Mouse (Mus musculus): Measurements from ENCODE around the gene Ccdc88b. TPM values are rescaled to one million over a fixed set of nuclear protein-coding genes. Genes with fewer than 3 reads are reported as not detected.
A peak's percentile ranks its signal among the peaks of the same experiment; 100 is the strongest.

Ccdc88b gene
- polyA plus RNA-seq, 1 experiment from 2014 or later, result 1.4 TPM

DNA sequence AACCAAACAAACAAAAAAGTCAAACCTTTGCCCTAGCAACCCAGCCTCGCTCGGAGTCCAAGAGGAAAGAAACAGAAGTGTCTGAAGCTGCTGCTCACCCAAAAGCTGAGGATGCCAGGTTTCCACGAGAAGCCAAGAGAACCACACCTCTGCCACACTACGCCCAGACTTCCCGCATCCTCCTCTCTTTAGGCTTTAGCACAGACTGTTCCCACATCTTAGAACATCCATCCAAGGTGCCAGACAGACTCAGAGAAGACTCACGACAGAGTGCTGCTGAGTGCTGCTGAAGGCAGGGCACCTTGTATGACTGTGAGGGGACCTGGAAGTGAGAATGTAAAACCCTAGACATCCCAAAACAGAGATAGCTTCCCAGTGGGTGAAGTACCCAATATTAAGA, 17.8 kb upstream of the Ccdc88b start:
- no peak for TF ChIP-seq CTCF (IDR thresholded peaks at IDR 0.05; ENCODE audit: low read depth)
- no peak for ATAC-seq
- Histone ChIP-seq H3K36me3 (ENCODE audit: control insufficient read depth, insufficient read depth) (no peaks in the 10 kb centered on the region), H3K4me2 (replicated peaks; ENCODE audit: low read depth) (no peak overlapping the region), H3K4me1 (replicated peaks; ENCODE audit: control insufficient read depth, insufficient read depth, low read length) (no peaks in the 10 kb centered on the region), H3K27me3 (replicated peaks; ENCODE audit: control insufficient read depth, insufficient read depth, low read length) (no peaks in the 10 kb centered on the region), H3K27ac (ENCODE audit: low read depth, low read length) (no peak overlapping the region), H3K9ac (ENCODE audit: low read depth, low read length) (no peak overlapping the region), H3K9me3 (ENCODE audit: control insufficient read depth) (no peaks in the 10 kb centered on the region), H3K4me3 (ENCODE audit: low read depth, low read length) (no peak overlapping the region)
- 83% methylated on average over 6 of the region's 6 CpGs for WGBS

- peak; percentile 16; the same call in 1 of the 2 replicates for TF ChIP-seq CTCF (IDR thresholded peaks at IDR 0.05; ENCODE audit: low read depth)
- Histone ChIP-seq H3K4me3 (ENCODE audit: low read depth, low read length) (no peak overlapping the region), H3K27ac (ENCODE audit: low read depth, low read length) (no peak overlapping the region), H3K36me3 (ENCODE audit: control insufficient read depth, insufficient read depth) (no peaks in the 10 kb centered on the region), H3K27me3 (replicated peaks; ENCODE audit: control insufficient read depth, insufficient read depth, low read length) (no peaks in the 10 kb centered on the region), H3K9ac (ENCODE audit: low read depth, low read length) (no peak overlapping the region), H3K9me3 (ENCODE audit: control insufficient read depth) (no peaks in the 10 kb centered on the region), H3K4me1 (replicated peaks; ENCODE audit: control insufficient read depth, insufficient read depth, low read length) (no peaks in the 10 kb centered on the region), H3K4me2 (replicated peaks; ENCODE audit: low read depth) (no peak overlapping the region)
- 33% methylated on average over 1 of the region's 1 CpGs for WGBS
- peak; percentile 84 for ATAC-seq
Measured at GRCm38 (mm10) chr19:6874257-6874656, 16.2 kb upstream of the Ccdc88b start.

GRCm38 (mm10) chr19:6872701-6873100, 14.7 kb upstream of the Ccdc88b start:
- Histone ChIP-seq H3K4me3 (ENCODE audit: low read depth, low read length) (no peak overlapping the region), H3K36me3 (ENCODE audit: control insufficient read depth, insufficient read depth) (no peaks in the 10 kb centered on the region), H3K9me3 (ENCODE audit: control insufficient read depth) (no peaks in the 10 kb centered on the region), H3K27ac (ENCODE audit: low read depth, low read length) (no peak overlapping the region), H3K9ac (ENCODE audit: low read depth, low read length) (no peak overlapping the region), H3K4me1 (replicated peaks; ENCODE audit: control insufficient read depth, insufficient read depth, low read length) (no peaks in the 10 kb centered on the region), H3K27me3 (replicated peaks; ENCODE audit: control insufficient read depth, insufficient read depth, low read length) (no peaks in the 10 kb centered on the region), H3K4me2 (replicated peaks; ENCODE audit: low read depth) (no peak overlapping the region)
- TF ChIP-seq CTCF (IDR thresholded peaks at IDR 0.05; ENCODE audit: low read depth), result no peak
- 81% methylated on average over 3 of the region's 3 CpGs for WGBS
- no peak for ATAC-seq

- H3K27ac ChIP-seq (ENCODE audit: low read depth, low read length), result no peak overlapping the region
Measured at GRCm38 (mm10) chr19:6871574-6872271, 13.7 kb upstream of the Ccdc88b start.

GRCm38 (mm10) chr19:6869355-6869754, 11.3 kb upstream of the Ccdc88b start:
- peak overlapping the region; percentile 12; the same call in 1 of the 2 replicates for H3K4me3 ChIP-seq (ENCODE audit: low read depth, low read length)
- no peak for TF ChIP-seq CTCF (IDR thresholded peaks at IDR 0.05; ENCODE audit: low read depth)
- no peaks in the 10 kb centered on the region for H3K4me1 ChIP-seq (replicated peaks; ENCODE audit: control insufficient read depth, insufficient read depth, low read length)
- WGBS, result 0% methylated on average over 5 of the region's 5 CpGs
- H3K9me3 ChIP-seq (ENCODE audit: control insufficient read depth), result no peaks in the 10 kb centered on the region
- ATAC-seq, result peak; percentile 42
- no peaks in the 10 kb centered on the region for H3K36me3 ChIP-seq (ENCODE audit: control insufficient read depth, insufficient read depth)
- H3K9ac ChIP-seq (ENCODE audit: low read depth, low read length), result no peak overlapping the region
- H3K27me3 ChIP-seq (replicated peaks; ENCODE audit: control insufficient read depth, insufficient read depth, low read length), result no peaks in the 10 kb centered on the region
- H3K4me2 ChIP-seq (replicated peaks; ENCODE audit: low read depth), result peak overlapping the region; percentile 60
- peak overlapping the region; percentile 78 for H3K27ac ChIP-seq (ENCODE audit: low read depth, low read length)

More at GRCm38 (mm10) chr19:6871574-6872271, 13.7 kb upstream of the Ccdc88b start:
- H3K4me2 ChIP-seq (replicated peaks; ENCODE audit: low read depth), result no peak overlapping the region
- no peaks in the 10 kb centered on the region for H3K27me3 ChIP-seq (replicated peaks; ENCODE audit: control insufficient read depth, insufficient read depth, low read length)
- H3K9ac ChIP-seq (ENCODE audit: low read depth, low read length), result no peak overlapping the region
- H3K9me3 ChIP-seq (ENCODE audit: control insufficient read depth), result no peaks in the 10 kb centered on the region
- H3K36me3 ChIP-seq (ENCODE audit: control insufficient read depth, insufficient read depth), result no peaks in the 10 kb centered on the region
- 65% methylated on average over 5 of the region's 5 CpGs for WGBS
- peak; percentile 81 for TF ChIP-seq CTCF (IDR thresholded peaks at IDR 0.05; ENCODE audit: low read depth)
- no peaks in the 10 kb centered on the region for H3K4me1 ChIP-seq (replicated peaks; ENCODE audit: control insufficient read depth, insufficient read depth, low read length)
- ATAC-seq, result no peak; the same call in 1 of the 2 replicates
- no peak overlapping the region for H3K4me3 ChIP-seq (ENCODE audit: low read depth, low read length)

DNA sequence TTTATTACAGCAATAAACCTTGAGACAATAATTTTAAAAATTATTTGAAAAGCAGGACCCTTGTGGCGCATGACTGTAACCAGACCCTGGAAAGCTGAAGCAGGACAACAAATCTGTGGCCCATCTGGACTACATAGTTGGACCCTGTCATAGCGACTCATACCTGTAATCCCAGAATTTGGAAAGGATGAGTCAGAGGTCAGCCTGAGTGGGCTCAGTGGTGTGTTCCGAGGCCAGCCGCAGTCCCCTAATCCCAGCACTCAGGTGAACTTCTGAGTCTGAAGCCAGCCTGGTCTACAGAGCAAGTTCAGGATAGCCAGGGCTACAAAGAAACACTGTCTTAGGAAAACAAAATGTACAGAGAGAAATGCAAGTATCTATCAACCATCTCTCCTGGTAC, 3.4 kb upstream of the Ccdc88b start:
- H3K4me3 ChIP-seq (ENCODE audit: low read depth, low read length), result no peak overlapping the region
- WGBS, result 89% methylated on average over 4 of the region's 4 CpGs
- no peaks in the 10 kb centered on the region for H3K27me3 ChIP-seq (replicated peaks; ENCODE audit: control insufficient read depth, insufficient read depth, low read length)
- no peaks in the 10 kb centered on the region; the same call in 1 of the 2 replicates for H3K4me1 ChIP-seq (replicated peaks; ENCODE audit: control insufficient read depth, insufficient read depth, low read length)
- H3K36me3 ChIP-seq (ENCODE audit: control insufficient read depth, insufficient read depth), result no peaks in the 10 kb centered on the region
- no peaks in the 10 kb centered on the region for H3K9me3 ChIP-seq (ENCODE audit: control insufficient read depth)
- no peak overlapping the region for H3K27ac ChIP-seq (ENCODE audit: low read depth, low read length)
- no peak for ATAC-seq
- no peak overlapping the region for H3K4me2 ChIP-seq (replicated peaks; ENCODE audit: low read depth)
- TF ChIP-seq CTCF (IDR thresholded peaks at IDR 0.05; ENCODE audit: low read depth), result no peak
- no peak overlapping the region for H3K9ac ChIP-seq (ENCODE audit: low read depth, low read length)
